Mouse (Mus musculus): ENCODE measurements around the gene Fbxw4. TPM values are rescaled to one million over a fixed set of nuclear protein-coding genes. Genes with fewer than 3 reads are reported as not detected.
A peak's percentile ranks its signal among the peaks of the same experiment; 100 is the strongest.
"Not testable (repeated sequence)": the region's sequence is repeated elsewhere in the genome, so short reads cannot be mapped to it uniquely, and the experiment has no call there.

Gene Fbxw4
- polyA plus RNA-seq, 1 experiment from 2014 or later, result 5.3 TPM

- H3K27me3 ChIP-seq (ENCODE audit: low read depth, poor library complexity, severe bottlenecking), result no peaks in the 10 kb centered on the region
Measured at GRCm38 (mm10) chr19:45565925-45566715, 94.0 kb downstream of the Fbxw4 start.

GRCm38 (mm10) chr19:45560153-45560890 is 99.8 kb downstream of the Fbxw4 start, which contains the start of the genes Poll and Gm17018:
TSS of gene Poll (minus strand) at chr19:45560531.
TSS of gene Gm17018 (plus strand) at chr19:45560615.
- Histone ChIP-seq H3K36me3 (peaks cover 28% of the 10 kb centered on the region), H3K4me3 (peak within 1 kb of the TSS; percentile 89), H3K4me1 (peaks cover 23% of the 10 kb centered on the region), H3K9me3 (replicated peaks) (no peaks in the 10 kb centered on the region), H3K27ac (peak within 1 kb of the TSS; percentile 93), H3K27me3 (ENCODE audit: low read depth, poor library complexity, severe bottlenecking) (no peaks in the 10 kb centered on the region)
- DNase-seq (ENCODE audit: low spot score), result peak; percentile 93
- WGBS, result under 1% methylated on average over 35 of the region's 35 CpGs

More at GRCm38 (mm10) chr19:45565925-45566715, 94.0 kb downstream of the Fbxw4 start:
- DNase-seq (ENCODE audit: low spot score), result no peak
- H3K9me3 ChIP-seq (replicated peaks), result no peaks in the 10 kb centered on the region
- H3K27ac ChIP-seq, result peak overlapping the region; percentile 56; the same call in 1 of the 2 replicates
- H3K36me3 ChIP-seq, result no peaks in the 10 kb centered on the region
- H3K4me1 ChIP-seq, result peaks cover 48% of the 10 kb centered on the region
- WGBS, result 55% methylated on average over 15 of the region's 15 CpGs
- H3K4me3 ChIP-seq, result no peak overlapping the region

- H3K27ac ChIP-seq, result no peak overlapping the region
- DNase-seq (ENCODE audit: low spot score), result no peak
- no peaks in the 10 kb centered on the region for H3K9me3 ChIP-seq (replicated peaks)
- H3K4me1 ChIP-seq, result peaks cover 30% of the 10 kb centered on the region
- H3K4me3 ChIP-seq, result no peak overlapping the region
- peaks cover 64% of the 10 kb centered on the region for H3K36me3 ChIP-seq
- 95% methylated on average over 11 of the region's 11 CpGs for WGBS
- H3K27me3 ChIP-seq (ENCODE audit: low read depth, poor library complexity, severe bottlenecking), result peaks cover 10% of the 10 kb centered on the region; the same call in 1 of the 2 replicates
Measured at GRCm38 (mm10) chr19:45554136-45554535, 106.0 kb downstream of the Fbxw4 start.

GRCm38 (mm10) chr19:45552187-45552586 is 107.9 kb downstream of the Fbxw4 start:
- peaks cover 22% of the 10 kb centered on the region for H3K27me3 ChIP-seq (ENCODE audit: low read depth, poor library complexity, severe bottlenecking)
- peaks cover 46% of the 10 kb centered on the region for H3K4me1 ChIP-seq
- H3K27ac ChIP-seq, result peak overlapping the region; percentile 16; the same call in 1 of the 2 replicates
- DNase-seq (ENCODE audit: low spot score), result no peak
- H3K36me3 ChIP-seq, result peaks cover 53% of the 10 kb centered on the region
- H3K4me3 ChIP-seq, result no peak overlapping the region
- H3K9me3 ChIP-seq (replicated peaks), result no peaks in the 10 kb centered on the region
- WGBS, result 47% methylated on average over 6 of the region's 6 CpGs

GRCm38 (mm10) chr19:45549948-45550347 is 110.2 kb downstream of the Fbxw4 start:
- Histone ChIP-seq H3K4me3 (no peak overlapping the region), H3K36me3 (peaks cover 32% of the 10 kb centered on the region), H3K27me3 (ENCODE audit: low read depth, poor library complexity, severe bottlenecking) (peaks cover 45% of the 10 kb centered on the region), H3K9me3 (replicated peaks) (no peaks in the 10 kb centered on the region), H3K27ac (peak overlapping the region; percentile 10; the same call in 1 of the 2 replicates), H3K4me1 (peaks cover 50% of the 10 kb centered on the region)
- 78% methylated on average over 4 of the region's 4 CpGs for WGBS
- no peak for DNase-seq (ENCODE audit: low spot score)

- Histone ChIP-seq H3K27me3 (ENCODE audit: low read depth, poor library complexity, severe bottlenecking) (peaks cover 51% of the 10 kb centered on the region), H3K4me3 (no peak overlapping the region)
- 74% methylated on average over 23 of the region's 23 CpGs for WGBS
Measured at GRCm38 (mm10) chr19:45549128-45549915, 110.8 kb downstream of the Fbxw4 start.

DNA sequence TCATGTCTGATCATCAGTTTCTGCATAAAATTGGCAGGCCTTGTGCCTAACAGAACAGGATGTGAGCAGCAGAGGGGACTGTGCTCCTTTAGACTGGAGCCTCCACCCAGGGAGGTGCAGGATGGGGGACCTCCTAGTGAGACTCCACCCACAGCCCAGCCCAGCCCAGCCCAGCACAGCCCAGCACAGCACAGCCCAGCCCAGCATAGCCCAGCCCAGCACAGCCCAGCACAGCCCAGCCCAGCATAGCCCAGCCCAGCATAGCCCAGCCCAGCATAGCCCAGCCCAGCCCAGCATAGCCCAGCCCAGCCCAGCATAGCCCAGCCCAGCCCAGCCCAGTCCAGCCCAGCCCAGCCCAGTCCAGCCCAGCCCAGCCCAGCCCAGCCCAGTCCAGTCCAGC is 111.9 kb downstream of the Fbxw4 start:
- H3K27me3 ChIP-seq (ENCODE audit: low read depth, poor library complexity, severe bottlenecking), result peaks cover 62% of the 10 kb centered on the region
- H3K4me1 ChIP-seq, result peaks cover 64% of the 10 kb centered on the region
- H3K27ac ChIP-seq, result peak overlapping the region; percentile 66; the same call in 1 of the 2 replicates
- H3K36me3 ChIP-seq, result peaks cover 15% of the 10 kb centered on the region
- not testable (repeated sequence) for H3K9me3 ChIP-seq (replicated peaks); DNase-seq (ENCODE audit: low spot score); H3K4me3 ChIP-seq

More at GRCm38 (mm10) chr19:45549128-45549915, 110.8 kb downstream of the Fbxw4 start:
- Histone ChIP-seq H3K27ac (peak overlapping the region; percentile 66), H3K36me3 (peaks cover 26% of the 10 kb centered on the region), H3K4me1 (peaks cover 57% of the 10 kb centered on the region), H3K9me3 (replicated peaks) (no peaks in the 10 kb centered on the region)
- no peak for DNase-seq (ENCODE audit: low spot score)

DNA sequence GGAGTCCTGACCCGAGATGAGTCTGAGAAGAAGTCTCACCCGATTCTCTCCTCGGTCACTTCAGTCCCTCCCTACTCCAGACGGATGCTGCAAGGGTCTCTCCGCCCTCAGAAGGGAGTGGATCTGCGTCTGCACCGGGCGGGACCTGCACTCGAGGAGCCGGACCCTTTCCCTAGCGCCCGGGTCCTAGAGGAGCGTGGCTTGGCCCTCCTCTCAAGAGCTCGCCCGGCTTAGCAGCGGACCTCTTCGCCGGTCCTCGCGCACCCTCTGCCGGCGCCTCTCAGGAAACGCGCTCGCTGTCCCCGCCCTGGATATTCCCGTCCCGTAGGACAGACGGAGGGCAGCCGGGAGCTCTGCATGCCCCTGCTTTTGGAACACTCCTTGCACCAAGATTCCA is 115.2 kb downstream of the Fbxw4 start:
- peaks cover 64% of the 10 kb centered on the region for H3K4me1 ChIP-seq
- DNase-seq (ENCODE audit: low spot score), result peak; percentile 88
- under 1% methylated on average over 30 of the region's 30 CpGs for WGBS
- peak overlapping the region; percentile 49 for H3K4me3 ChIP-seq
- no peaks in the 10 kb centered on the region for H3K9me3 ChIP-seq (replicated peaks)
- no peak overlapping the region for H3K27ac ChIP-seq
- H3K27me3 ChIP-seq (ENCODE audit: low read depth, poor library complexity, severe bottlenecking), result peaks cover 92% of the 10 kb centered on the region
- no peaks in the 10 kb centered on the region for H3K36me3 ChIP-seq

GRCm38 (mm10) chr19:45544152-45544924 is 115.8 kb downstream of the Fbxw4 start:
- Histone ChIP-seq H3K9me3 (replicated peaks) (no peaks in the 10 kb centered on the region), H3K36me3 (no peaks in the 10 kb centered on the region), H3K4me1 (peaks cover 60% of the 10 kb centered on the region), H3K27me3 (ENCODE audit: low read depth, poor library complexity, severe bottlenecking) (peaks cover 92% of the 10 kb centered on the region), H3K27ac (no peak overlapping the region), H3K4me3 (peak overlapping the region; percentile 49)
- WGBS, result under 1% methylated on average over 24 of the region's 26 CpGs
- DNase-seq (ENCODE audit: low spot score), result peak; percentile 45

DNA sequence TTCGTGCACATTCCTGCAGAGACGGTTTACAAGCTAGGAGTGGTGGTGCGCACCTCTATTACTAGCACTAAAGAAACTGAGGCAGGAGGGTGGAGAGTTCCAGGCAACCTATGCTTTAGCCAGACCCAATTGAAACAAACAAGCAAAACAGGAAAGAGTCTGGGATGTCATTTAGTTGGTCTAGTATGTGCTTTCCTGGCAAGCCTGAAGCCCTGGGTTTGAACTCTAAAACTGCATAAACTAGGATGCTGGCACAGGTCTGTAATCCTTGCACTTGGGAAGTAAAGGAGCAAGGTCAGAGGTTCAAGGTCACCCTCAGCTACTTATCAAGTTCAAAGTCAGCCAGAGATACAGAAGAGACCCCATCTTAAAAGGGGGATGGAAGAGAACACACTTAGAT is 118.1 kb downstream of the Fbxw4 start:
- Histone ChIP-seq H3K36me3 (no peaks in the 10 kb centered on the region), H3K27ac (peak overlapping the region; percentile 78), H3K4me3 (peak overlapping the region; percentile 56), H3K27me3 (ENCODE audit: low read depth, poor library complexity, severe bottlenecking) (peaks cover 100% of the 10 kb centered on the region), H3K9me3 (replicated peaks) (no peaks in the 10 kb centered on the region), H3K4me1 (peaks cover 41% of the 10 kb centered on the region)
- WGBS, result 14% methylated on average over 3 of the region's 3 CpGs
- no peak for DNase-seq (ENCODE audit: low spot score)

GRCm38 (mm10) chr19:45541409-45542041 is 118.6 kb downstream of the Fbxw4 start:
- Histone ChIP-seq H3K9me3 (replicated peaks) (no peaks in the 10 kb centered on the region), H3K4me1 (peaks cover 42% of the 10 kb centered on the region), H3K36me3 (no peaks in the 10 kb centered on the region), H3K27me3 (ENCODE audit: low read depth, poor library complexity, severe bottlenecking) (peaks cover 100% of the 10 kb centered on the region), H3K27ac (peak overlapping the region; percentile 78), H3K4me3 (peak overlapping the region; percentile 56)
- DNase-seq (ENCODE audit: low spot score), result peak; percentile 81
- WGBS, result under 1% methylated on average over 30 of the region's 58 CpGs
